Mouse (Mus musculus): ENCODE data around the gene Med21. TPM values are rescaled to one million over a fixed set of nuclear protein-coding genes. Genes with fewer than 3 reads are reported as not detected.

The Med21 gene
- polyA plus RNA-seq, 1 experiment from 2014 or later = 125 TPM

- H3K27me3 ChIP-seq (ENCODE audit: control insufficient read depth, insufficient read depth, low read length) = no peaks in the 10 kb centered on the region
- H3K4me1 ChIP-seq (ENCODE audit: control insufficient read depth, insufficient read depth, low read length) = no peaks in the 10 kb centered on the region
- H3K27ac ChIP-seq (ENCODE audit: low read depth, low read length) = no peak overlapping the region
- H3K9ac ChIP-seq (ENCODE audit: low read length) = no peak overlapping the region
- no peak for ATAC-seq (ENCODE audit: insufficient read depth, low FRiP score, low TSS enrichment)
- H3K4me2 ChIP-seq (ENCODE audit: low read depth) = no peak overlapping the region
- H3K36me3 ChIP-seq (ENCODE audit: control insufficient read depth, insufficient read depth, low read length) = no peaks in the 10 kb centered on the region
- no peaks in the 10 kb centered on the region for H3K9me3 ChIP-seq (ENCODE audit: control insufficient read depth, low read length)
- no peak overlapping the region for H3K4me3 ChIP-seq (ENCODE audit: low read depth, low read length)
- DNase-seq (ENCODE audit: low spot score) = no peak
Observed at GRCm38 (mm10) chr6:146668606-146669005, 26.3 kb downstream of the Med21 start.

- Histone ChIP-seq H3K4me2 (ENCODE audit: low read depth) (no peak overlapping the region), H3K36me3 (ENCODE audit: control insufficient read depth, insufficient read depth, low read length) (no peaks in the 10 kb centered on the region), H3K4me3 (ENCODE audit: low read depth, low read length) (no peak overlapping the region), H3K9me3 (ENCODE audit: control insufficient read depth, low read length) (no peaks in the 10 kb centered on the region), H3K27me3 (ENCODE audit: control insufficient read depth, insufficient read depth, low read length) (no peaks in the 10 kb centered on the region), H3K4me1 (ENCODE audit: control insufficient read depth, insufficient read depth, low read length) (no peaks in the 10 kb centered on the region), H3K27ac (ENCODE audit: low read depth, low read length) (no peak overlapping the region), H3K9ac (ENCODE audit: low read length) (no peak overlapping the region)
- 91% methylated on average over 15 of the region's 15 CpGs for whole genome bisulfite sequencing
- no peak for ATAC-seq (ENCODE audit: insufficient read depth, low FRiP score, low TSS enrichment)
- no peak for DNase-seq (ENCODE audit: low spot score)
Observed at GRCm38 (mm10) chr6:146670956-146671855, 28.9 kb downstream of the Med21 start.

- H3K27me3 ChIP-seq (ENCODE audit: control insufficient read depth, insufficient read depth, low read length) = no peaks in the 10 kb centered on the region
- ATAC-seq (ENCODE audit: insufficient read depth, low FRiP score, low TSS enrichment) (no peak), DNase-seq (ENCODE audit: low spot score) (no peak)
- H3K36me3 ChIP-seq (ENCODE audit: control insufficient read depth, insufficient read depth, low read length) = no peaks in the 10 kb centered on the region
- no peak overlapping the region for H3K4me2 ChIP-seq (ENCODE audit: low read depth)
- no peaks in the 10 kb centered on the region for H3K9me3 ChIP-seq (ENCODE audit: control insufficient read depth, low read length)
- no peak overlapping the region for H3K27ac ChIP-seq (ENCODE audit: low read depth, low read length)
- no peak overlapping the region for H3K4me3 ChIP-seq (ENCODE audit: low read depth, low read length)
- no peaks in the 10 kb centered on the region for H3K4me1 ChIP-seq (ENCODE audit: control insufficient read depth, insufficient read depth, low read length)
- no peak overlapping the region for H3K9ac ChIP-seq (ENCODE audit: low read length)
- 75% methylated on average over 5 of the region's 5 CpGs for WGBS
Observed at GRCm38 (mm10) chr6:146672106-146672505, 29.8 kb downstream of the Med21 start.

- Histone ChIP-seq H3K27me3 (ENCODE audit: control insufficient read depth, insufficient read depth, low read length) (no peaks in the 10 kb centered on the region), H3K4me3 (ENCODE audit: low read depth, low read length) (no peak overlapping the region), H3K9me3 (ENCODE audit: control insufficient read depth, low read length) (no peaks in the 10 kb centered on the region), H3K4me1 (ENCODE audit: control insufficient read depth, insufficient read depth, low read length) (no peaks in the 10 kb centered on the region), H3K4me2 (ENCODE audit: low read depth) (no peak overlapping the region), H3K36me3 (ENCODE audit: control insufficient read depth, insufficient read depth, low read length) (no peaks in the 10 kb centered on the region), H3K9ac (ENCODE audit: low read length) (no peak overlapping the region), H3K27ac (ENCODE audit: low read depth, low read length) (no peak overlapping the region)
- WGBS = 75% methylated on average over 4 of the region's 4 CpGs
- DNase-seq (ENCODE audit: low spot score) (no peak), ATAC-seq (ENCODE audit: insufficient read depth, low FRiP score, low TSS enrichment) (no peak)
Observed at GRCm38 (mm10) chr6:146673696-146674095, 31.3 kb downstream of the Med21 start.

DNA sequence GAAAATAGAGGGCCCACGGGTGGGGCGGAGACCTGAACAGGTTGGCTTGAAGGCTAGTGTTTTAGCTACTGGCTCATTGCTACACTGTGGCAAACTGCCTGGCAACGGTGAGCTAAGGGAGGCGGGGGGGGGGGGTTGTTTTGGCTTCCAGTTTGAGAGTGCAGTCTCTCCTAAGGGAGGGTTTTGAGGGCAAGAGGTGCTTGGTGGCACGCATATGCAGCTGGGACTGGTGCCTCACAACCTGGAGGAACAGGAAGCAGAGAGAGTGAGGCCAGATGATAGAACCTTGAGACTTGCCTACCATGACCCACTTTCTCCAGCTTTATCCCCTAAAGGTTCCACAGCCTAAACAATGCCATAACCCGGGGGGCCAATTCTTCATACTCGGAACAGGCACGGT lies 32.1 kb downstream of the Med21 start:
- Histone ChIP-seq H3K27ac (ENCODE audit: low read depth, low read length) (no peak overlapping the region), H3K27me3 (ENCODE audit: control insufficient read depth, insufficient read depth, low read length) (no peaks in the 10 kb centered on the region), H3K36me3 (ENCODE audit: control insufficient read depth, insufficient read depth, low read length) (no peaks in the 10 kb centered on the region), H3K9ac (ENCODE audit: low read length) (no peak overlapping the region), H3K4me3 (ENCODE audit: low read depth, low read length) (no peak overlapping the region), H3K9me3 (ENCODE audit: control insufficient read depth, low read length) (no peaks in the 10 kb centered on the region), H3K4me2 (ENCODE audit: low read depth) (no peak overlapping the region), H3K4me1 (ENCODE audit: control insufficient read depth, insufficient read depth, low read length) (no peaks in the 10 kb centered on the region)
- WGBS = 87% methylated on average over 8 of the region's 8 CpGs
- DNase-seq (ENCODE audit: low spot score) (no peak), ATAC-seq (ENCODE audit: insufficient read depth, low FRiP score, low TSS enrichment) (no peak)

DNA sequence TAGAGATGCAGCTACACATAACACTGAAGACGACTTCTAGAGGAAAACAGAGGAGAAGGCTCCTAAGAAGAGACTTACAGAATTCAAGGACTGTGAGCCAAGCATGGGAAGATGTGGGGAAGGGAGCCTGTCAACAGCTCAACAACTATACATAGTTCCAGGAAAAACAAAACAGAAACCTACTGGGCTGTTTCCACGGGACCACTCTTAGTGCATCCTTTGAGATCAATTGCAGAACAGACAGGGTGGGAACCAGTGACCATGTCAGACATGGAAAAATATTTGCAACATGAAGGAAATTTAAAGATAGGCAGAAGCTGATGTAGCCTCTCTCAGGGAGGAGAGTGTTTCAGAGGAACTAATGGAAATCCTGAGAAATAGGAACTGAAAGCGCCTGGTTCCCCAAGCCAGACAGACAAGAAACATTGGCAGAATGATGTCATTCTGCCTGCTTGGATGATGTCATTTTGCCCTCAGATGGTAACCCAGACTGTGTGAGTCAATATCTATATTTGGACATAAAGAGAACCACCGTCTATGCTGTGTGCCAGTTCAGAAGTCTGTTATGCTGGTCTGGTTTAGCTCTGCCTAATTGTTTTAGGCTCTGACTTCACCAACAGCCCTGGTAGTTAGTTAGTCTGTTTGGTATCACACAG lies 32.7 kb downstream of the Med21 start:
- Histone ChIP-seq H3K9ac (ENCODE audit: low read length) (no peak overlapping the region), H3K9me3 (ENCODE audit: control insufficient read depth, low read length) (no peaks in the 10 kb centered on the region), H3K4me2 (ENCODE audit: low read depth) (no peak overlapping the region), H3K27me3 (ENCODE audit: control insufficient read depth, insufficient read depth, low read length) (no peaks in the 10 kb centered on the region), H3K36me3 (ENCODE audit: control insufficient read depth, insufficient read depth, low read length) (no peaks in the 10 kb centered on the region), H3K4me1 (ENCODE audit: control insufficient read depth, insufficient read depth, low read length) (no peaks in the 10 kb centered on the region), H3K27ac (ENCODE audit: low read depth, low read length) (no peak overlapping the region), H3K4me3 (ENCODE audit: low read depth, low read length) (no peak overlapping the region)
- DNase-seq (ENCODE audit: low spot score) (no peak), ATAC-seq (ENCODE audit: insufficient read depth, low FRiP score, low TSS enrichment) (no peak)
- WGBS = 82% methylated on average over 4 of the region's 4 CpGs

- H3K9ac ChIP-seq (ENCODE audit: low read length) = no peak overlapping the region
- ATAC-seq (ENCODE audit: insufficient read depth, low FRiP score, low TSS enrichment) = no peak
- no peaks in the 10 kb centered on the region for H3K27me3 ChIP-seq (ENCODE audit: control insufficient read depth, insufficient read depth, low read length)
- no peaks in the 10 kb centered on the region for H3K9me3 ChIP-seq (ENCODE audit: control insufficient read depth, low read length)
- no peaks in the 10 kb centered on the region for H3K4me1 ChIP-seq (ENCODE audit: control insufficient read depth, insufficient read depth, low read length)
- DNase-seq (ENCODE audit: low spot score) = no peak
- H3K27ac ChIP-seq (ENCODE audit: low read depth, low read length) = no peak overlapping the region
- no peaks in the 10 kb centered on the region for H3K36me3 ChIP-seq (ENCODE audit: control insufficient read depth, insufficient read depth, low read length)
- 80% methylated on average over 10 of the region's 10 CpGs for WGBS
- H3K4me2 ChIP-seq (ENCODE audit: low read depth) = no peak overlapping the region
- no peak overlapping the region for H3K4me3 ChIP-seq (ENCODE audit: low read depth, low read length)
Observed at GRCm38 (mm10) chr6:146676904-146677303, 34.6 kb downstream of the Med21 start.

DNA sequence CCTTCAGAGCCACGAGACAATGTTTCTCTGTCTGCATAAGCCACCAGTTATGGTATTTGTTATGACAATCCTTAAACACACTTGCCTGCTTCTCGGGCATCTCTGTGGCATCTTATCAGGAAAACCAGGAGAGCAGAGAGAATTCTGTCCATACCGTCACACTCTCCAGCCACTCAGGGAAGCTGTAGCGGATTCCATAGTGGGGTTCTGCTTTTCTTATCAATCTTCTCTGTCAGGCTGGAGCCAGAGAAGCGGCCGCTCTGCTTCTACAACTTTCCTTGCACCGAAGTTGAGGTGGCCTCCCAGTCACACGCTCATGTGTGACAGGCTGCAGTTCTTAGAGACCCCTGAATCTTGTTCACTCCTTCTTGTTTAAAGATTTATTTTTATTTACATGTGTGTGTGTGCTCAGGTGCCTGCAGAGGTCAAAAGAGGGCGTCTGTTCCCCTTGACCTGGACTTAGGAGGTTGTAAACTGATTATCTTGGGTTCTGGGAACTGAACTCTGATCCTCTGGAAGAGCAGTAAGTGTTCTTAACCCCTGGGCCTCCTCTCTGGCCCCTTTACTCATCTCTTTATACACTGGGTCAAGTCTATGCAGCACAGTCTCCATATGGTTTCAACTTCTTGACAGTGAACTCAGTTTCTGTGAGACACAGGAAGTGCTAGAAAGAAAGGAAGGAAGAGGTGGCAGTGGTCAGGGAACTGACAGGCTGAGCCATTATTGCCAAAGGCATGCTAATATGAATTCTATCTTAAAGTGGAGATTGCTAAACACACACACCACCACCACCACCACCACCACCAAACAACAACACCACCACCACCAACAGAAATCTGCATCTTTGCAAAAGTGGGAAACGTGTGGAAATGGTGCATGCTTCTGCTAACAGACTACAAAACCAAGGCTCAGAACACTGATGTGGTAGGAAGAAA lies 36.1 kb downstream of the Med21 start:
- Histone ChIP-seq H3K4me3 (ENCODE audit: low read depth, low read length) (no peak overlapping the region), H3K27ac (ENCODE audit: low read depth, low read length) (no peak overlapping the region), H3K36me3 (ENCODE audit: control insufficient read depth, insufficient read depth, low read length) (no peaks in the 10 kb centered on the region), H3K9ac (ENCODE audit: low read length) (no peak overlapping the region), H3K4me1 (ENCODE audit: control insufficient read depth, insufficient read depth, low read length) (no peaks in the 10 kb centered on the region), H3K4me2 (ENCODE audit: low read depth) (no peak overlapping the region), H3K27me3 (ENCODE audit: control insufficient read depth, insufficient read depth, low read length) (no peaks in the 10 kb centered on the region), H3K9me3 (ENCODE audit: control insufficient read depth, low read length) (no peaks in the 10 kb centered on the region)
- DNase-seq (ENCODE audit: low spot score) (no peak), ATAC-seq (ENCODE audit: insufficient read depth, low FRiP score, low TSS enrichment) (no peak)
- WGBS = 83% methylated on average over 10 of the region's 10 CpGs
